Mouse (Mus musculus) heart, postnatal 0 days (tissue): ENCODE results near the gene Zfp710. TPM values are rescaled to one million over a fixed set of nuclear protein-coding genes. Genes with fewer than 3 reads are reported as not detected.

Experiments used
- ATAC-seq: fragments of 200-750 bp; cut with Nextera tagmentation; 2 replicates; pipeline ENCODE4 v1.8.0; 2017; ENCODE audit warnings: low read depth, moderate number of reproducible peaks, moderate library complexity; ENCODE audit not compliant: insufficient read depth
- DNase-seq: peaks from one replicate; pipeline ENCODE4 v3.0.0-alpha.2; 2016; ENCODE audit warnings: low spot score
- H3K27ac ChIP-seq: fragments of 300-500 bp; sonication (generic); 2 replicates; pipeline ENCODE4 v1.5.1; 2014; ENCODE audit warnings: low read depth, mild to moderate bottlenecking
- H3K27me3 ChIP-seq: fragments of 300-500 bp; sonication (generic); 2 replicates; pipeline ENCODE4 v1.6.1; 2014; ENCODE audit warnings: low read length, mixed read lengths; ENCODE audit not compliant: control insufficient read depth, insufficient read depth
- H3K36me3 ChIP-seq: fragments of 300-500 bp; sonication (generic); replicated peaks from 2 replicates; pipeline ENCODE4 v1.6.1; 2014; ENCODE audit warnings: low read length, mixed read lengths; ENCODE audit not compliant: control insufficient read depth, insufficient read depth
- H3K4me1 ChIP-seq: fragments of 300-500 bp; sonication (generic); 2 replicates; pipeline ENCODE4 v1.6.1; 2014; ENCODE audit warnings: antibody characterized with exemption; ENCODE audit not compliant: control insufficient read depth, insufficient read depth
- H3K4me2 ChIP-seq: fragments of 300-500 bp; sonication (generic); 2 replicates; pipeline ENCODE4 v1.6.1; 2014; ENCODE audit warnings: low read depth, mild to moderate bottlenecking, low read length, moderate library complexity
- H3K4me3 ChIP-seq: fragments of 300-500 bp; sonication (generic); 2 replicates; pipeline ENCODE4 v1.5.1; 2014; ENCODE audit warnings: low read depth, low read length
- H3K9ac ChIP-seq: fragments of 300-500 bp; sonication (generic); replicated peaks from 2 replicates; pipeline ENCODE4 v1.6.1; 2014; ENCODE audit warnings: low read depth, low read length, mixed read lengths
- H3K9me3 ChIP-seq: fragments of 300-500 bp; sonication (generic); replicated peaks from 2 replicates; pipeline ENCODE4 v1.6.1; 2016; ENCODE audit warnings: low read length; ENCODE audit not compliant: control insufficient read depth
- CTCF ChIP-seq: IDR thresholded peaks from 2 replicates; pipeline ENCODE4 v1.5.1; 2016; ENCODE audit warnings: antibody characterized with exemption, control low read depth, low read depth
- EP300 ChIP-seq: IDR thresholded peaks from 2 replicates; pipeline ENCODE4 v1.6.1; 2016; ENCODE audit warnings: antibody characterized with exemption, low read depth
- WGBS: fragments of 180-500 bp; shearing (Covaris S2); extraction: QIAGEN DNeasy Blood & Tissue Kit; methylation state at CpG from one replicate; pipeline ENCODE4 v1.1.7; 2014; 5-methylcytosine and 5-hydroxymethylcytosine counted together
- polyA plus RNA-seq: library from polyadenylated mRNA; unstranded; fragments of >200 nt; fragmentation: Nextera tagmentation; extraction: Ambion mirVana; gene quantifications from 2 replicates; pipeline ENCODE4 v1.2.1, GENCODE M21; 2015
- total RNA-seq: library from RNA; depleted of rRNA; stranded (reverse); fragments of >200 nt; gene quantifications from 2 replicates; pipeline ENCODE4 v1.2.3, GENCODE M21; 2014; ENCODE audit warnings: low replicate concordance

The Zfp710 gene
- total and polyA plus RNA-seq, 2 experiments from 2014 or later = 7.5 to 29.7 TPM

DNA sequence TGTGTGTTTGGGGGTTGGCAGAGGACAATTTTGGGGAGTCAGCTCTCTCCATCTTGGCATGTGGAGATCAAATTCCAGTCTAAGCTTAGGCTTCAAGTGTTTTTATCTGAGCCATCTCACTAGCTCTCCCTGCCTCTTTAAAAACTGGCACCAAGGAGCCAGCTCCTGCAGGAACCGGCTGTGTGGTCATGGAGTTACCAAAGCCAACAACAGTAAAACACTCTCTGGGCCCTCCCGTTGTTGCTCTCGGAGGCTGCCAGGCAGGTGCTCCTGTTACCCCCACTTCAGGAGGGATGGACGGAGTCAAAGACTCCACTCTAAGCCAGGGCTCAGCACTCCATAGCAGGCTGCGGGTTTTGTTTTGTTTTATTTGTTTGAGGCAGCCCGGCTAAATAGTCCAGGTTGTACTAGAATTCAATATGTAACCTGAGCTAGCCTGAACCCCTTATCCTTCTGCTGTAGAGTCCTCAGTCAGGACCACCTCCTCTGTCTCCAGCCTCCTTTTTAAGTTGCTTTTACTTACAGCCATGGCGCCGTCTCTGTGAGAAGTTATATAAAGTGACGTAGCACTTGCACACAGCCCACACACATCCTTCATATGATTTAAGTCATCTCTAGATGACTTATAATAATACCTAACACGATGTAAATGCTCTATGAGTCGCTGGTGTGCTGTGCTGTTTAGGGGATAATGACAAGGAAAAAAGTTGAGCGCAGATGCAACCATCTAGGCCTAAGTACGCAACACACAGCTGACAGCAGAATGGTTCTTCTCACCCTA is 42.3 kb downstream of the Zfp710 start:
- DNase-seq (no peak), ATAC-seq (no peak)
- H3K27ac ChIP-seq = peak overlapping the region; percentile 30; the same call in 1 of the 2 replicates
- no peaks in the 10 kb centered on the region for H3K27me3 ChIP-seq
- H3K9ac ChIP-seq = no peak overlapping the region
- H3K4me2 ChIP-seq = no peak overlapping the region
- no peaks in the 10 kb centered on the region for H3K9me3 ChIP-seq
- 66% methylated on average over 13 of the region's 13 CpGs for WGBS
- H3K36me3 ChIP-seq = no peaks in the 10 kb centered on the region
- no peak overlapping the region for H3K4me3 ChIP-seq
- peaks cover 46% of the 10 kb centered on the region for H3K4me1 ChIP-seq
- TF ChIP-seq CTCF = no peak

DNA sequence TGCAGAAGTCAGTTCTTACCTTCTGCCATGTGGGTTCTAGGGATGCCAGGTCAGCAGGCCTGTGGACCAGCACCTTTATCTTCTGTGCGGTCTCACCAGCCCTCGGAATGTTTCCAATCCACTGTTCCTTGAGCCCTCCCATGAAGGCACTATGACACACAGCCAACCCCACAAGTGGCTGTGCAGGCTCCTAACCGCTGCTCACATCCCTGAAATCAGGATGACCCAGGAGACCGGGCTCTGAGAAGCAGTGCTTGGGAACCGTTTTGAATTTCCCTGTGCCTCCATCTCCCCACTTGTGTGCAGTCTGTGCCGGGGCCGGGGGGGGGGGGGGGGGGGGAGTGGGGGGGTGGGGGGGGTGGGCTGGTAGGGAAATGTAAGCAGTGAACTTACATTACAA is 43.7 kb downstream of the Zfp710 start:
- no peak for ATAC-seq
- H3K4me2 ChIP-seq = no peak overlapping the region
- H3K27ac ChIP-seq = no peak overlapping the region

DNA sequence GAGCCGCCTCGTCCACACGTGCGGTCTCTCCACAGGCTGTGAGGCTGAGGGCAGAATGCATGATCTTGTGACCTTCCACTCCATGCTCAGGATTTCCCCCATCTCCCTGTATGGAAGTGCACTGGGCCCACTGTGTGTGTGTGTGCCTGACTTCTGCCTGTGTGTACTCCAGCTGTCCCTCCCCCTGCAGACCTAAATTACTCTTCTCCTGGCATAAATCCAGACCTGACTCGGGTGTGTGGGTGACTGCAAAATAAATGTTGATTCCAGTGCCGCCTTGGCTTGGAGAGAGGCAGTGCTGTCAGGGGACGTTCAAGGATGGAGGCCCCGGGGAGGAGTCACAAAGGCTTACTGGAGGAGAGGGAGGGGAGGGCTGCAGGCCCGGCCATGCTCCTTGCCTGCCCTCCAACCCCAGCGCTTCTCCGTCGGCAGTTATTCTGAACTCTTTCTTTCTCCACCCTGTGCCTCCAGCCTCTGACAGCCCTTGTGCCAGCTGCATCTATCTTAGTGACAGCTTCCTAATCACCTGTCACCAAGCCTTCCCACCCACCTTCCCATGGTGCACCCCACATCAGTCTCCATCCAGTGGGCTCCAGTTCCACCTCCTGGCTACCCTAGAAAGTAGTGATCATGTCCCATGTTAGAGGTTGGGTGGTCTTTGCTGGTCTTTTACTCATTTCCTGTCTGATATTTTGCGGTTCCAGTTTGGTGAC is 45.2 kb downstream of the Zfp710 start:
- WGBS = 16% methylated on average over 11 of the region's 13 CpGs

More for the DNA sequence above, 43.7 kb downstream of the Zfp710 start:
- no peak overlapping the region for H3K9ac ChIP-seq
- no peaks in the 10 kb centered on the region for H3K27me3 ChIP-seq
- H3K4me3 ChIP-seq = no peak overlapping the region
- peaks cover 45% of the 10 kb centered on the region for H3K4me1 ChIP-seq
- no peaks in the 10 kb centered on the region for H3K36me3 ChIP-seq
- H3K9me3 ChIP-seq = no peaks in the 10 kb centered on the region
- 60% methylated on average over 5 of the region's 7 CpGs for WGBS
- no peak for DNase-seq
- TF ChIP-seq CTCF (no peak), EP300 (no peak)

GRCm38 (mm10) chr7:80071209-80071608 is 46.6 kb downstream of the Zfp710 start:
- Histone ChIP-seq H3K9ac (no peak overlapping the region), H3K9me3 (no peaks in the 10 kb centered on the region), H3K4me3 (no peak overlapping the region), H3K27me3 (no peaks in the 10 kb centered on the region), H3K4me2 (no peak overlapping the region), H3K4me1 (peaks cover 49% of the 10 kb centered on the region), H3K27ac (no peak overlapping the region), H3K36me3 (no peaks in the 10 kb centered on the region)
- no peak for ATAC-seq
- 90% methylated on average over 9 of the region's 9 CpGs for WGBS
- TF ChIP-seq CTCF = no peak
- no peak for TF ChIP-seq EP300
- no peak for DNase-seq

More for the DNA sequence above, 45.2 kb downstream of the Zfp710 start:
- peak; percentile 69 for ATAC-seq
- H3K27ac ChIP-seq = peak overlapping the region; percentile 81
- no peaks in the 10 kb centered on the region for H3K27me3 ChIP-seq
- H3K9me3 ChIP-seq = no peaks in the 10 kb centered on the region
- TF ChIP-seq CTCF = no peak
- TF ChIP-seq EP300 = no peak
- H3K4me3 ChIP-seq = no peak overlapping the region
- H3K4me2 ChIP-seq = peak overlapping the region; percentile 36; the same call in 1 of the 2 replicates
- peak overlapping the region; percentile 30; the same call in 1 of the 2 replicates for H3K9ac ChIP-seq
- H3K4me1 ChIP-seq = peaks cover 46% of the 10 kb centered on the region
- no peaks in the 10 kb centered on the region for H3K36me3 ChIP-seq
- peak; percentile 82 for DNase-seq

DNA sequence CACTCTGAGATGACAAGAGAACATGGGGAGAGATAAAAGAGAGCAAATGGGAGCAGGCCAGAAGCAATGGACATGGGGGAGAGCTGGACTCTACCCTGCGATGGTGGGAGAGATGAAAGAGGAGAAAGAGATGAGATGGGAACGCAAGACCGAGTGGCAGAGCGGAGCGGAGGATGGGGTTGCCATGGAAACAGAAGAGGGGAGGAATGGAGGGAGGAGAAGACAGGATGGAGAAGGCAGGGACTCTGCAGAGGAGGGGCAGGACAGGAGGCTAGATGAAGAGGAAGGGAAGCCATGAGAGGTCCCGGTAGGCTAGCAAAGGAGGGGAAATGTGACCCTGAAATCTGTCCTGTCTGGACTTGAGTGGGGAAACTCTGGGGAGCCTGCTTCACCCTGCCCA is 47.7 kb downstream of the Zfp710 start:
- ATAC-seq (no peak), DNase-seq (no peak)
- Histone ChIP-seq H3K9me3 (no peaks in the 10 kb centered on the region), H3K36me3 (no peaks in the 10 kb centered on the region), H3K27ac (no peak overlapping the region), H3K27me3 (no peaks in the 10 kb centered on the region), H3K4me1 (peaks cover 52% of the 10 kb centered on the region), H3K9ac (no peak overlapping the region), H3K4me2 (no peak overlapping the region), H3K4me3 (no peak overlapping the region)
- no peak for TF ChIP-seq EP300
- TF ChIP-seq CTCF = no peak
- 72% methylated on average over 6 of the region's 6 CpGs for WGBS
